Mouse (Mus musculus) brain, embryonic 14.5 days (tissue): Measurements from ENCODE around the gene Alkbh6.

Source experiments
- CTCF ChIP-seq: fragments of 200-500 bp; IDR thresholded peaks from 2 replicates; pipeline ENCODE4 v1.5.1; 2012; ENCODE audit warnings: inconsistent platforms, mild to moderate bottlenecking, moderate library complexity, borderline replicate concordance; ENCODE audit not compliant: insufficient read depth, insufficient read length; ENCODE audit errors: extremely low read depth
- POLR2A ChIP-seq: fragments of 200-500 bp; IDR thresholded peaks from 2 replicates; pipeline ENCODE4 v1.6.1; 2012; ENCODE audit warnings: mild to moderate bottlenecking, inconsistent platforms, borderline replicate concordance; ENCODE audit not compliant: poor library complexity, insufficient read depth, insufficient read length, severe bottlenecking; ENCODE audit errors: extremely low read depth

GRCm38 (mm10) chr7:30274383-30274782 lies 34.1 kb upstream of the Alkbh6 start:
- TF ChIP-seq POLR2A (no peak), CTCF (no peak)
